Mouse (Mus musculus): ENCODE measurements around the gene Olfr487. TPM values are rescaled to one million over a fixed set of nuclear protein-coding genes. Genes with fewer than 3 reads are reported as not detected.

Gene Olfr487
- polyA plus RNA-seq (2012; fragmentation: generic; extraction: Trizol) = not detected

GRCm38 (mm10) chr7:108214536-108214935, at the start of gene Olfr487:
TSS of gene Olfr487 (minus strand) at chr7:108214636.

DNA sequence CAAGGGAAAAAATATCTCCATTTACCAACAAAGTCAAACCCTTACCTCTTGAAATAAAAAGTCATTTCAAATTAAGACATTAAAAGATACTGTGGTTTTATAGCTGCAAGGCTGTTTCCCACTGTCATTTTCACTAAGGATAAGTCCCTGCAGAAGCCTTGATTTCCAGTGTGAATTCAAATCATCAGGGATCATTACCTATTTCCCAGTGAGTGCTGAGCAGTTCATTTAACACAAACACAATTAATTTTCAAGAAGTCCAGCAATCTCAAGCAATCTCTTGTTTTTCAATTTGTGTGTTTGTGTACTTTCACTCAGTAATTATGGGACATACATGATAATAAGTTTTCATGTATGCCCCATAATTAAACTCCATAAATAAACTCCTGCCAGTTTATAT, 43.8 kb upstream of the Olfr487 start, which contains the start of gene Olfr488:
Olfr488 (minus strand) TSS at position 101 of the 400 bp plus-strand sequence.

DNA sequence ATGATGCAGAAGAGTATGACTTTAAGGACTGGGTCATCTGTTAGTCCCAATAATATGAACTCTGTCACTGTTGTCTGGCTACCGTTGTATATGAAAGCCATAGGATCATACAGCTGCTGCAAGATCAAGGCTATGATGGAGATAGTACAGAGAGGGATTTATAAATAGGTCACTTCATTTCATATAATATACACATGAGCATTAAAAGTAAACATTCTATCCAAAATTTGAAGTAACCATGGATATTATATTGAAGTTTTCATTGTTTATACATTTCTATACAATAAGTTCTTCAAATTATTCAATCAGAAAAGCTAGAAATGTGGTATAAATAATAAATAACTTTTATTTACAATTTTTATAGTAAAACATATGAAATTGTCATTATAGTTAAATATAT, 41.8 kb downstream of the Olfr487 start, which contains the start of gene Olfr486:
Olfr486 (minus strand) TSS at position 101 of the 400 bp plus-strand sequence.

DNA sequence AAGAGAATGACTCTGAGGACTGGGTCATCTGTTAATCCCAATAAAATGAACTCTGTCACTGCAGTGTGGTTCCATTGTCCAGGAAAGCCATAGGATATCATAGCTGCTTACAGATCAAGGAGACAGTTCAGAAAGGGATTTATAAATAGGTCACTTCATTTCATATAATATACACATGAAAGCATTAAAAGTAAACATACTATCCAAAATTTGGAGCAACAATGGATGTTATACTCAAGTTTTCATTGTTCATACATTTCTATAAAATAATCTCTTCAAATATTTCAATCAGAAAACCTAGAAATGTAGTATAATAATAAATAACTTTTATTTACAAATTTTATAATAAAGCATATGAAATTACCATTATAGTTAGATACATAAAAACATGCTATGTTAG, 54.7 kb downstream of the Olfr487 start, which contains the start of gene Olfr485:
Olfr485 (minus strand) TSS at position 101 of the 400 bp plus-strand sequence.

Other genes starting within 250 kb of the Olfr487 start
- gene Olfr476, start 249.8 kb downstream of the Olfr487 start, polyA plus RNA-seq (2012; fragmentation: generic; extraction: Trizol) = not detected
- not detected for gene Olfr477, start 227.9 kb downstream of the Olfr487 start, polyA plus RNA-seq (2012; fragmentation: generic; extraction: Trizol)
- not detected for gene Olfr478, start 180.6 kb downstream of the Olfr487 start, polyA plus RNA-seq (2012; fragmentation: generic; extraction: Trizol)
- not detected for gene Olfr479, start 163.9 kb downstream of the Olfr487 start, polyA plus RNA-seq (2012; fragmentation: generic; extraction: Trizol)
- gene Olfr480, start 147.3 kb downstream of the Olfr487 start, polyA plus RNA-seq (2012; fragmentation: generic; extraction: Trizol) = not detected
- gene Olfr481, start 134.8 kb downstream of the Olfr487 start, polyA plus RNA-seq (2012; fragmentation: generic; extraction: Trizol) = not detected
- gene Olfr482, start 117.0 kb downstream of the Olfr487 start, polyA plus RNA-seq (2012; fragmentation: generic; extraction: Trizol) = under 1 TPM in 1 of 2 experiments, not detected in 1; 0.02 TPM
- gene Olfr483, start 113.8 kb downstream of the Olfr487 start, polyA plus RNA-seq (2012; fragmentation: generic; extraction: Trizol) = not detected
- gene Olfr484, start 87.2 kb downstream of the Olfr487 start, polyA plus RNA-seq (2012; fragmentation: generic; extraction: Trizol) = not detected
- gene Olfr485, start 54.8 kb downstream of the Olfr487 start, polyA plus RNA-seq (2012; fragmentation: generic; extraction: Trizol) = not detected
- gene Olfr486, start 41.9 kb downstream of the Olfr487 start, polyA plus RNA-seq (2012; fragmentation: generic; extraction: Trizol) = not detected
- not detected for gene Olfr488, start 43.7 kb upstream of the Olfr487 start, polyA plus RNA-seq (2012; fragmentation: generic; extraction: Trizol)
- gene Olfr490, start 74.3 kb upstream of the Olfr487 start, polyA plus RNA-seq (2012; fragmentation: generic; extraction: Trizol) = not detected
- gene Olfr491, start 98.8 kb upstream of the Olfr487 start, polyA plus RNA-seq (2012; fragmentation: generic; extraction: Trizol) = not detected
- not detected for gene Olfr492, start 109.0 kb upstream of the Olfr487 start, polyA plus RNA-seq (2012; fragmentation: generic; extraction: Trizol)
- not detected for gene Olfr493, start 132.3 kb upstream of the Olfr487 start, polyA plus RNA-seq (2012; fragmentation: generic; extraction: Trizol)
- gene Olfr494, start 150.7 kb upstream of the Olfr487 start, polyA plus RNA-seq (2012; fragmentation: generic; extraction: Trizol) = not detected
- gene Olfr495, start 178.5 kb upstream of the Olfr487 start, polyA plus RNA-seq (2012; fragmentation: generic; extraction: Trizol) = not detected
- not detected for gene Olfr497, start 205.8 kb upstream of the Olfr487 start, polyA plus RNA-seq (2012; fragmentation: generic; extraction: Trizol)

All from C3H10T1/2 (cell line).